Mouse (Mus musculus) small intestine, adult 2 months (tissue): ENCODE results near the gene Arhgef38. TPM values are rescaled to one million over a fixed set of nuclear protein-coding genes. Genes with fewer than 3 reads are reported as not detected.

Source experiments
- H3K27ac ChIP-seq: fragments of 200-500 bp; 2 replicates; pipeline ENCODE4 v1.5.1; 2012; ENCODE audit warnings: low read depth, low read length, control low read depth, inconsistent platforms; ENCODE audit not compliant: insufficient read depth
- H3K27me3 ChIP-seq: fragments of 200-500 bp; 2 replicates; pipeline ENCODE4 v1.6.1; 2012; ENCODE audit warnings: mild to moderate bottlenecking, moderate library complexity, low read length, inconsistent platforms; ENCODE audit not compliant: control insufficient read depth, insufficient read depth
- H3K36me3 ChIP-seq: fragments of 200-500 bp; 2 replicates; pipeline ENCODE4 v1.6.1; 2012; ENCODE audit warnings: mild to moderate bottlenecking, low read length, control low read depth, inconsistent platforms; ENCODE audit not compliant: control insufficient read depth, insufficient read depth
- H3K4me1 ChIP-seq: fragments of 200-500 bp; 2 replicates; pipeline ENCODE4 v1.6.1; 2012; ENCODE audit warnings: low read length, inconsistent platforms, mixed read lengths; ENCODE audit not compliant: control insufficient read depth, insufficient read depth, insufficient read length
- H3K4me3 ChIP-seq: fragments of 200-500 bp; 2 replicates; pipeline ENCODE4 v1.5.1; 2012; ENCODE audit warnings: low read depth, mild to moderate bottlenecking, control low read depth, inconsistent platforms, low read length, moderate library complexity
- CTCF ChIP-seq: fragments of 200-500 bp; IDR thresholded peaks from 2 replicates; pipeline ENCODE4 v1.5.1; 2012; ENCODE audit warnings: low read depth, mild to moderate bottlenecking, control low read depth, inconsistent platforms, low read length, moderate library complexity, mixed read lengths; ENCODE audit not compliant: insufficient replicate concordance, insufficient read length; ENCODE audit errors: extremely low read depth
- POLR2A ChIP-seq: fragments of 200-500 bp; IDR thresholded peaks from 2 replicates; pipeline ENCODE4 v1.6.1; 2012; ENCODE audit warnings: low read depth, mild to moderate bottlenecking, control low read depth, inconsistent platforms, low read length, moderate library complexity
- WGBS: fragments of 180-500 bp; shearing (Covaris S2); methylation state at CpG from one replicate; pipeline ENCODE4 v1.1.7; 2018; 5-methylcytosine and 5-hydroxymethylcytosine counted together
- polyA plus RNA-seq: library from polyadenylated mRNA; depleted of rRNA; stranded (reverse); fragments of >200 nt; gene quantifications from 2 replicates; pipeline ENCODE4 v1.2.3, GENCODE M21; 2012

The Arhgef38 gene
- polyA plus RNA-seq, 1 experiment = 0.57 TPM

DNA sequence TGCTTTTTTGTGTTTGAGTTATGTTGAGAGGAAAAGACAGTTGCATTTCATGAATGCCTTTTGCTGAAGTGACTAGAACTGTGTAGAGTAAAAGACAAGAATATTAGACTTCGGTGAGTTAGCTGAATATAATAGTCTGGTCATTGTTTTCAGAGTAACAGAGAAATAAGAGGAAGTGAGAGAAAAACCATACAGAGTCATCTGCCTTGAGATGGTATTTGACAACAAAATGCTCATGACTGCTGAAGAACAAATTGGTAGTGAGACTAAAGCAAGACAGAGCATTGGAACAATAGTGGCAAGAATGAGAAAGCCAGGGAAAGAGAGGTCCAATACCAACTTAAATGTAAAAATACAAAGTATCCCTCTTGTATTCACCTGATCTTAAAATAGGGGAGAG, 141.8 kb downstream of the Arhgef38 start:
- Histone ChIP-seq H3K36me3 (peaks cover 4% of the 10 kb centered on the region; the same call in 1 of the 2 replicates), H3K27ac (no peak overlapping the region), H3K27me3 (no peaks in the 10 kb centered on the region), H3K4me1 (0 out of 2 replicates have a peak, but pooled peaks cover 2% of the 10 kb centered on the region), H3K4me3 (no peak overlapping the region)
- no peak for TF ChIP-seq CTCF
- no peak for TF ChIP-seq POLR2A
- WGBS = 41% methylated on average over 1 of the region's 1 CpGs

DNA sequence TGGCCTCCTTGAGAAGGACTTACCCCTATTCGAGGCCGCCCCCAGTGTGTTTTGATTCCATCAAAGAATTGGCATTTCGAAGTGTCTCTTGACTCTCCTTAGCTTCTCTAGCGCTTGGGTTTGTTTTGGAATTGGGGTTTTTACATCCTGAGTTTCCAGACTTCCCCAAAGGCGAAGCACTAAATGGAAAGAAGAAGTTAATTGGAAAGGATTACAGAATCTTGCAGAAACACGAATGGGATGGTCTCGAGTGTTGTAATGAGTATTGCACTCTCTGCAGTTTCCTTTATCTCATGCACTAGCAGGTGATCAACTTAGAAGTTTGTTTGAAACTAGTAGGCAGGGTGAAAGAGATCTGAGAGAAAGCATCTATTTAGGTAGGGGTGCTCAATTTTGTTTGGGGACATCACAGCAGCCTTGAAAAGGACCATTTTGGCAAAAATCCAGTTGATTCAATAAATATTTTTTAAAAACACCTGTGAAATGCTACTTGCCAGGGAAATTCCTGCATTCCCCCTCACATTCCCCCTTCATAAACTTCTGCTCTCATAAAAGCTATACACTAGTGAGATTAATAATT, 142.4 kb downstream of the Arhgef38 start:
- under 1% methylated on average over 7 of the region's 7 CpGs for WGBS
- Histone ChIP-seq H3K27me3 (no peaks in the 10 kb centered on the region), H3K36me3 (peaks cover under 1% of the 10 kb centered on the region; the same call in 1 of the 2 replicates), H3K4me3 (peak overlapping the region; percentile 91), H3K4me1 (0 out of 2 replicates have a peak, but pooled peaks cover 2% of the 10 kb centered on the region), H3K27ac (peak overlapping the region; percentile 89)
- TF ChIP-seq POLR2A = no peak
- TF ChIP-seq CTCF = no peak

DNA sequence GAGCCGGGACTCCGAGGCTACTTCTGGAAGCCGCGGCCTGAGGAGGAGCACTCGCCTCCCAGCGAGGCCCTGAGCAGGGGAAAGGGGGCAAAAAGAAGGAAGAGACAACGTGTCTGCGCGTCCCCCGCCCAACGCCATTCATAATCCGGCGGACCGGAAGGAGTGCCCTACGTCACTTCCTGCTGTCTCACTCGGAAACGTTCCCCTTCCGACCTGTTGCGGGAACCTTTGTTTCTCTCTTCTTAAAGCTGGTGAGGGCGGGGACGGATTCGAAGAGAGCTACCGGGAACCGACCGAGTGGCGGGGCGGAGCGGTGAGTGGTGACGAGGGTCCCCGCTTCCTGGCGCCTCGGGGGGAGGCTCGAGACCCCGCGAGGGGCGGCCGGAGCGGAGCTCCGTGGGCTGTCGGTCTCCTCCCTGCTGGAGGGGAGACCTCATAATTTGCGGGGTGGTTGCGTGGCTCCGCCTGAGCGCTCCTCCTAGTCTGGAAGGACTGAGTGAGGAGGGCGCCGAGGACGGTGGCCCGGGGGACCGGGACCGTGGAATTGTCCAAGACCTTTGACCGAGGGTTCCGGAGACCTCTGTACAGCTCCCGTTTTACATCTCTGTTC, 143.0 kb downstream of the Arhgef38 start, which contains the start of the genes Ints12 and Gstcd:
TSS of gene Ints12 (plus strand) at position 177 of the 610 bp plus-strand sequence.
TSS of gene Gstcd (minus strand) at position 370 of the 610 bp plus-strand sequence.
- WGBS = under 1% methylated on average over 53 of the region's 53 CpGs
- peak within 1 kb of the TSS; percentile 89 for H3K27ac ChIP-seq
- peak; percentile 52; the same call in 1 of the 2 replicates for TF ChIP-seq POLR2A
- no peak for TF ChIP-seq CTCF
- H3K4me3 ChIP-seq = peak within 1 kb of the TSS; percentile 91
- H3K27me3 ChIP-seq = no peaks in the 10 kb centered on the region
- H3K36me3 ChIP-seq = no peaks in the 10 kb centered on the region; the same call in 1 of the 2 replicates
- 0 out of 2 replicates have a peak, but pooled peaks cover 2% of the 10 kb centered on the region for H3K4me1 ChIP-seq

DNA sequence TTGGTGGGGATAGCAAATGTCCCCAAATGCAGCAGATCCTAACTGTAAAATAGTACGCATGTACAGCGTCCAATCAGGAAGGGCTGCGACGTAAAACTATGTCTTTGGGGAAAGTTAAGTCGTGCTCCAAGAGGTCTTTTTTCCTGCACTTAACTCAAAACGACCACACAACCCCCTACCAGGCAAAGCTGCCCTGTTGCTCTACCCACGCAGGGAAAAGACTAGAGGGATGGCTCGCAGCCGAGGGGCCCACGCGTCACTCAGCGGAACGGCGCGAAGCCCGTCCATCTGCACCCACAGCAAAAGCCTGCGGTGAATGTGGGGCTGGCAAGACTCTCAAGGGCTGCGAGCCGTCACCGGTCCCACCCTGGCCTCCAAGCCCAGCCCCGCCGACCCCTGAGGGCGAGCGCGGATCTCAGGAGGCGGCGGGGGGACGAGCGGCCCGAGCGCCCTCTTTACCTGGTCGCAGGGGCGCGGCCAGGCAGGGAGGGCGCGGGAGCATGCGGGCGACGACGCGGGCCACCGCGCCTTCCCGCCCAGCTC, 143.6 kb downstream of the Arhgef38 start:
- under 1% methylated on average over 44 of the region's 44 CpGs for WGBS
- peak overlapping the region; percentile 62; the same call in 1 of the 2 replicates for H3K27ac ChIP-seq
- TF ChIP-seq POLR2A (no peak), CTCF (no peak)
- H3K4me3 ChIP-seq = peak overlapping the region; percentile 91
- no peaks in the 10 kb centered on the region; the same call in 1 of the 2 replicates for H3K36me3 ChIP-seq
- H3K4me1 ChIP-seq = 0 out of 2 replicates have a peak, but pooled peaks cover 2% of the 10 kb centered on the region
- no peaks in the 10 kb centered on the region for H3K27me3 ChIP-seq

DNA sequence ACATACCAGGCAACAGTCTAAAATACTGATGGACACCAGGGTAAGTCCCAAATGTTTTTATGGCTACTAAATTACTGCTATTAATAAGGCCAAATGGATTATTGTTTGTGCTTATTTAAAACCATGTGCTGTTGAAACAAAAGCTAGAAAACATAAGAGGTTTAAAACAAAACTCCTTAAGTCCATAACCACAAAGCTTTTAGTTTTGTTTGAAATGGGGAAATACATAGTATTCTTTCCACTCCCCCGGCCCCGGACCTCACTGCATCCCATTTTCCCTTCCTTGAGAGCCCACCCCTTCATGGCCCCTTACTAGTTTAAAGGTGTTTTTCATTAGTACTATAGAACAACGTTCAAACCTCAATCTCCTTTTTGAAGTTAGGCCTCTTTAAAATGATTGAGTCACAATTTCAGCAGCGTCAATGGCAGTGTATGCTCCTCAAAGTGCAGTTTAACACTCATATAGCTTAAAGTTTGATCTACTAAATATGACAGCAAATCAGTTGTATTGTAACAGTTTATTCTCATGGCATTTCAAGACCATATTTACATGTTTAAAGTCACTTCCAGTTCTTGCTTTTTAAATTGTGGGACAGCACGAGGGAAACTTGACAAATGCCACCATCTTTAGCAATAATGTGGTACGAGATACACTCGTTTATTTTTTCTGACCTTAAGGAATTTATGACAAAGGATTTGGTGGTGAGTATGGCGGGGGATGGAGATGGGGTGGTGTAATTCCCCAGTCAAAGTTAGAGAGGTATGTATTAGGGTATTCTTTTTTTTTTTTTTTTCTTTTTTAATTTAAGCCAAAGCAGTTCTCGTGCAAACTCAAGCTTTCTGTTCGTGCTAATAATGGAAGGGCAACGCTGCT, 144.3 kb downstream of the Arhgef38 start:
- 6% methylated on average over 11 of the region's 11 CpGs for WGBS
- no peaks in the 10 kb centered on the region for H3K27me3 ChIP-seq
- peak overlapping the region; percentile 91; the same call in 1 of the 2 replicates for H3K4me3 ChIP-seq
- H3K4me1 ChIP-seq = 0 out of 2 replicates have a peak, but pooled peaks cover 2% of the 10 kb centered on the region
- H3K27ac ChIP-seq = no peak overlapping the region
- H3K36me3 ChIP-seq = no peaks in the 10 kb centered on the region
- TF ChIP-seq CTCF (no peak), POLR2A (no peak)

DNA sequence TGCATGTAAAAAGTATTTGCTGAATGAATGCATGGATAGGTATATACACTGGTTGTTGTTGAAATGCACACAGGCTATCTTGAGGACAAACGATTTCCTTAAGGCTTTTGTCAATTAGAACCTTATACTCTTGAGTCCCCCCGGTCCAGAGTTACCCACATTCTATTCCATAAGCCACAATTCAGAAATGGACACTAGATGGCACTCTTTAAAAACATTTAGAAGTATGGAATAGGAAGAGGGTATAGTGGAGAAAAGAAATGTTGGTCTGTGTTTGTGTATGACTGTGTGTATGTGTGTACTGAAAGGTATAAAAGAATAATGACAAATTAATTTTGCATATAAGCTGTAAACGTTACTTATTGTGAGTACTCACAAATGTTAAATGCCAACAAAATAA, 148.9 kb downstream of the Arhgef38 start:
- TF ChIP-seq CTCF = no peak
- no peak for TF ChIP-seq POLR2A
- H3K36me3 ChIP-seq = peaks cover 14% of the 10 kb centered on the region
- H3K4me1 ChIP-seq = no peaks in the 10 kb centered on the region
- no peaks in the 10 kb centered on the region for H3K27me3 ChIP-seq
- no peak overlapping the region for H3K4me3 ChIP-seq
- H3K27ac ChIP-seq = no peak overlapping the region
- 36% methylated on average over 3 of the region's 3 CpGs for WGBS

DNA sequence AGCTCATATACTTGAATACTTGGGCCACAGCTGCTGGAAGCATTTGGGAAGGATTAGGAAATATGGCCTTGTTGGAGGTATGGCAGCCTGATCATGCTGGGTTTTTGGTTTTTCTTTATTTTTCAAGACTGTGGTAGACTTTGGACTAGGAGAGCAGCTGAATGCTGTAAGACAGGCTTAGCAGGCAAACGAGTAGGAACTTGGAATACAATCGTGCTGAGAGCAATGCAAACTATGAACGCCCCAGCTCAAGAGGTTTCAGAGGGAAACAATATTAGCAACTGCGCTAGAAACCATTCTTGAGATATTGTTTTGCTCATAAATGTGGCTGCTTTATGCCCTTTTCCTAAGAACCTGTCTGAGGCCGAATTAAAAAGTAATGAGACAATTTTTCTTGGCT, 152.0 kb downstream of the Arhgef38 start:
- Histone ChIP-seq H3K27ac (no peak overlapping the region), H3K4me3 (no peak overlapping the region), H3K36me3 (peaks cover 17% of the 10 kb centered on the region), H3K27me3 (no peaks in the 10 kb centered on the region), H3K4me1 (no peaks in the 10 kb centered on the region)
- TF ChIP-seq POLR2A (no peak), CTCF (no peak)
- WGBS = 78% methylated on average over 5 of the region's 5 CpGs
